Mouse (Mus musculus) spleen, adult 2 months (tissue): ENCODE data around the gene Slc4a10.

Source experiments
- CTCF ChIP-seq: fragments of 200-500 bp; IDR thresholded peaks from 2 replicates; pipeline ENCODE4 v1.5.1; 2011; ENCODE audit warnings: mild to moderate bottlenecking, inconsistent platforms; ENCODE audit not compliant: insufficient read depth, insufficient read length, insufficient replicate concordance; ENCODE audit errors: extremely low read depth
- POLR2A ChIP-seq: fragments of 200-500 bp; IDR thresholded peaks from 2 replicates; pipeline ENCODE4 v1.6.1; 2011; ENCODE audit warnings: low read depth, low read length, inconsistent platforms

DNA sequence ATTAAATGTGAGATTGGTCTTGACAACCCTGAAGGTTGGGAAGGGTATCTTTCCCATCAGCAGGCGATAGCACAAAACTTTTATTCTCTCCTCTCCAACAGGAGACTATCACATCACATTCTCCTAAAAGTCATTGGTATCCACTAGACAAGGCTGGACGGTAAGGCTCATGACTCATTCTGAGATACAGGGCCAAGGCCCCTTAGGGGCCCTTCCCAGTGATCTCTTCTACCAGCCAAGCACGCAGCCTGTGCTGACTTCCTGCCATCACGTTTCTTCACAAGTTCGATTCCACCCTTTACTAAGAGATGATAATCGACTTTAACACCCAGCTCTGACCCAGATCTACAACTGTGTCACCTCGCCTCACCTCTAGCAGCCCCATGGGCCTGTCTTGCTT, 290.8 kb downstream of the Slc4a10 start:
- no peak for TF ChIP-seq CTCF
- TF ChIP-seq POLR2A: no peak
